Comparison of ENCODE assay signal across 21 mouse cellular contexts in the genomic region with DNA sequence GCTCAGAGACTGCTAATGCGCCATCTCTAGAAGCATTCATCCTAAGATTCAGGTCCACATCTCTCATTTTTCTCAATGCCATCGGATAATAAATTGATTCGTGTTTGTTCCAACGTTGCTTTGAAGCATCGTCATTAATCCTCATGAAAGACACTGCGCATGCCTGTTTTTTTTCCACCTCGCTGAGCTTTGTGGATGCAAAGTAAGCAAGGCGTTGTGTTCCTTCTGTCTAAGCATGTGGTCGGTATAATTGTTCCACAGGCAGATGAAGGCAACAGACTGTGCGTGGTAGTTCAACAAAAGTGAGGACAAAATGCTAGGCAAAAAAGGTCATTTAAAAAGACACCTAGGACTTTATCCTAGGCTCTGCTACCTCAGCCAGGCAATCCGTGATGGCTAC.
A peak's percentile ranks its signal among the peaks of the same experiment; 100 is the strongest.
DNase-seq lines count a peak whose midpoint lies in the region; ATAC-seq and TF ChIP-seq lines count a peak whose summit lies in the region.
"Had no signal": no experiment of that assay in that cellular context is flagged by ENCODE, and none has a peak within 500 bp of the region (broad histone marks: within the 10 kb centered on the region; RNA-seq: fewer than 3 reads in every experiment).

No protein-coding gene starts in this region.

- no peak for DNase-seq in hindbrain, embryonic 11.5 days (ENCODE audit: low spot score)
- DNase-seq in right cerebral cortex, postnatal 10 days (ENCODE audit: low spot score in 2 of 2): peak; percentile 46 to 71
- DNase-seq in right cerebral cortex, adult 2 months (ENCODE audit: low spot score in 2 of 2): no peak
- peak; percentile 55 for DNase-seq in hindbrain, postnatal 0 days (ENCODE audit: low spot score)
- DNase-seq in limb, embryonic 10.5 days (ENCODE audit: low spot score): no peak
- no peak for DNase-seq in stomach, postnatal 0 days (ENCODE audit: low spot score)
- DNase-seq in liver, postnatal 0 days: no peak
- DNase-seq: adrenal gland, postnatal 36 days; cerebellum, adult 9-11 months; gastrocnemius, postnatal 36 days; kidney, adult 2 months; kidney, postnatal 14 days; left cerebral cortex, postnatal 4 days; lung, adult 18-20 months; lung, postnatal 14 days; thymus, postnatal 36 days had no signal

- no peak overlapping the region; the same call in 1 of the 2 replicates for H3K4me2 ChIP-seq in hindbrain, embryonic 12.5 days (replicated peaks)
- H3K4me2 ChIP-seq in hindbrain, embryonic 11.5 days (replicated peaks; ENCODE audit: low read depth, low read length): no peak overlapping the region
- H3K4me2 ChIP-seq in hindbrain, postnatal 0 days (ENCODE audit: low read depth, low read length): no peak overlapping the region
- H3K4me2 ChIP-seq in stomach, postnatal 0 days (replicated peaks; ENCODE audit: low read depth): no peak overlapping the region
- no peak overlapping the region for H3K4me2 ChIP-seq in liver, postnatal 0 days (ENCODE audit: low read depth, low read length)
- H3K4me2 ChIP-seq: embryonic facial prominence, embryonic 12.5 days had no signal

- no peaks in the 10 kb centered on the region for H3K9me3 ChIP-seq in hindbrain, embryonic 12.5 days (replicated peaks)
- H3K9me3 ChIP-seq in hindbrain, embryonic 11.5 days (ENCODE audit: control insufficient read depth, low read length): no peaks in the 10 kb centered on the region
- H3K9me3 ChIP-seq in hindbrain, postnatal 0 days (ENCODE audit: low read length): no peaks in the 10 kb centered on the region
- no peaks in the 10 kb centered on the region for H3K9me3 ChIP-seq in limb, embryonic 10.5 days (replicated peaks)
- no peaks in the 10 kb centered on the region for H3K9me3 ChIP-seq in stomach, postnatal 0 days (ENCODE audit: control insufficient read depth, low read length)
- no peaks in the 10 kb centered on the region for H3K9me3 ChIP-seq in liver, postnatal 0 days (ENCODE audit: low read length)
- H3K9me3 ChIP-seq: embryonic facial prominence, embryonic 12.5 days; heart, embryonic 10.5 days had no signal

- ATAC-seq in hindbrain, embryonic 12.5 days (ENCODE audit: low FRiP score): 0 out of 2 replicates have a peak, but pooled peaks have one; percentile 48
- ATAC-seq in hindbrain, embryonic 11.5 days (ENCODE audit: low FRiP score): no peak
- ATAC-seq in hindbrain, postnatal 0 days: no peak
- ATAC-seq in stomach, postnatal 0 days (ENCODE audit: low FRiP score, low TSS enrichment): no peak
- ATAC-seq in liver, postnatal 0 days: no peak

- TF ChIP-seq EP300 in stomach, postnatal 0 days (optimal IDR thresholded peaks at IDR 0.05): no peak
- TF ChIP-seq EP300 in liver, postnatal 0 days (IDR thresholded peaks at IDR 0.05; ENCODE audit: low read depth): no peak

- H3K4me1 ChIP-seq in hindbrain, embryonic 12.5 days: peaks cover 15% of the 10 kb centered on the region
- H3K4me1 ChIP-seq in hindbrain, embryonic 11.5 days (replicated peaks; ENCODE audit: control insufficient read depth, insufficient read depth, low read length): no peaks in the 10 kb centered on the region
- H3K4me1 ChIP-seq in hindbrain, postnatal 0 days (ENCODE audit: insufficient read depth, low read length): peaks cover 9% of the 10 kb centered on the region
- peaks cover 26% of the 10 kb centered on the region; the same call in 1 of the 2 replicates for H3K4me1 ChIP-seq in limb, embryonic 10.5 days
- no peaks in the 10 kb centered on the region for H3K4me1 ChIP-seq in stomach, postnatal 0 days (replicated peaks; ENCODE audit: control insufficient read depth, insufficient read depth)
- H3K4me1 ChIP-seq in liver, postnatal 0 days (ENCODE audit: insufficient read depth): peaks cover 3% of the 10 kb centered on the region; the same call in 1 of the 2 replicates
- H3K4me1 ChIP-seq: megakaryocyte, embryonic 14.5 days had no signal

- no peak overlapping the region for H3K4me3 ChIP-seq in hindbrain, embryonic 12.5 days
- H3K4me3 ChIP-seq in hindbrain, embryonic 11.5 days (ENCODE audit: low read depth, low read length): no peak overlapping the region
- H3K4me3 ChIP-seq in hindbrain, postnatal 0 days (ENCODE audit: low read length): no peak overlapping the region
- no peak overlapping the region for H3K4me3 ChIP-seq in limb, embryonic 10.5 days
- no peak overlapping the region for H3K4me3 ChIP-seq in stomach, postnatal 0 days (ENCODE audit: low read depth, low read length)
- H3K4me3 ChIP-seq in liver, postnatal 0 days (ENCODE audit: low read depth, low read length): no peak overlapping the region
- H3K4me3 ChIP-seq: embryonic facial prominence, embryonic 12.5 days; erythroblast, embryonic 14.5 days; heart, embryonic 10.5 days; megakaryocyte, embryonic 14.5 days had no signal

- no peaks in the 10 kb centered on the region for H3K36me3 ChIP-seq in hindbrain, embryonic 12.5 days
- no peaks in the 10 kb centered on the region for H3K36me3 ChIP-seq in hindbrain, embryonic 11.5 days (ENCODE audit: control insufficient read depth, insufficient read depth, low read length)
- no peaks in the 10 kb centered on the region for H3K36me3 ChIP-seq in hindbrain, postnatal 0 days (ENCODE audit: insufficient read depth, low read length)
- H3K36me3 ChIP-seq in limb, embryonic 10.5 days: no peaks in the 10 kb centered on the region
- no peaks in the 10 kb centered on the region for H3K36me3 ChIP-seq in stomach, postnatal 0 days (ENCODE audit: control insufficient read depth, insufficient read depth, low read length)
- no peaks in the 10 kb centered on the region for H3K36me3 ChIP-seq in liver, postnatal 0 days (replicated peaks; ENCODE audit: insufficient read depth, low read length)
- H3K36me3 ChIP-seq: embryonic facial prominence, embryonic 12.5 days; heart, embryonic 10.5 days had no signal

- no peak overlapping the region for H3K9ac ChIP-seq in hindbrain, embryonic 12.5 days
- no peak overlapping the region for H3K9ac ChIP-seq in hindbrain, embryonic 11.5 days (ENCODE audit: low read depth, low read length)
- H3K9ac ChIP-seq in hindbrain, postnatal 0 days (replicated peaks; ENCODE audit: low read length): no peak overlapping the region
- H3K9ac ChIP-seq in stomach, postnatal 0 days (ENCODE audit: low read length): no peak overlapping the region
- H3K9ac ChIP-seq in liver, postnatal 0 days (replicated peaks): no peak overlapping the region
- H3K9ac ChIP-seq: embryonic facial prominence, embryonic 12.5 days had no signal

- H3K27me3 ChIP-seq in hindbrain, embryonic 12.5 days: 0 out of 2 replicates have a peak, but pooled peaks cover 4% of the 10 kb centered on the region
- no peaks in the 10 kb centered on the region for H3K27me3 ChIP-seq in hindbrain, embryonic 11.5 days (ENCODE audit: control insufficient read depth, insufficient read depth, low read length)
- no peaks in the 10 kb centered on the region for H3K27me3 ChIP-seq in hindbrain, postnatal 0 days (ENCODE audit: insufficient read depth, low read length)
- H3K27me3 ChIP-seq in limb, embryonic 10.5 days (ENCODE audit: low read depth, poor library complexity, severe bottlenecking): no peaks in the 10 kb centered on the region
- H3K27me3 ChIP-seq in stomach, postnatal 0 days (ENCODE audit: control insufficient read depth, insufficient read depth, low read length): no peaks in the 10 kb centered on the region
- H3K27me3 ChIP-seq in liver, postnatal 0 days (ENCODE audit: insufficient read depth, low read length): no peaks in the 10 kb centered on the region
- H3K27me3 ChIP-seq: embryonic facial prominence, embryonic 12.5 days had no signal

- 58% methylated on average over 11 of the region's 11 CpGs for WGBS in hindbrain, embryonic 12.5 days
- 69% methylated on average over 11 of the region's 11 CpGs for WGBS in hindbrain, embryonic 11.5 days
- 46% methylated on average over 11 of the region's 11 CpGs for WGBS in hindbrain, postnatal 0 days
- 89% methylated on average over 11 of the region's 11 CpGs for WGBS in limb, embryonic 10.5 days
- WGBS in stomach, postnatal 0 days: 86% methylated on average over 11 of the region's 11 CpGs
- WGBS in liver, postnatal 0 days (ENCODE audit: insufficient replicate concordance): 84% methylated on average over 11 of the region's 11 CpGs

- H3K27ac ChIP-seq in hindbrain, embryonic 12.5 days: no peak overlapping the region
- no peak overlapping the region for H3K27ac ChIP-seq in hindbrain, embryonic 11.5 days (ENCODE audit: low read depth, low read length)
- H3K27ac ChIP-seq in hindbrain, postnatal 0 days: no peak overlapping the region
- 0 out of 2 replicates have a peak overlapping the region, but pooled peaks have one; percentile 14 for H3K27ac ChIP-seq in limb, embryonic 10.5 days
- no peak overlapping the region for H3K27ac ChIP-seq in stomach, postnatal 0 days (replicated peaks)
- H3K27ac ChIP-seq in liver, postnatal 0 days (ENCODE audit: low read depth): no peak overlapping the region
- H3K27ac ChIP-seq: embryonic facial prominence, embryonic 12.5 days; heart, embryonic 10.5 days had no signal

- no peak for TF ChIP-seq CTCF in hindbrain, postnatal 0 days (IDR thresholded peaks at IDR 0.05; ENCODE audit: low read depth)
- no peak for TF ChIP-seq CTCF in stomach, postnatal 0 days (IDR thresholded peaks at IDR 0.05; ENCODE audit: low read depth)
- no peak for TF ChIP-seq CTCF in liver, postnatal 0 days (IDR thresholded peaks at IDR 0.05; ENCODE audit: low read depth)

Comparison
In these comparisons a context has a peak if more than half of its experiments do, and no peak if none do; other contexts are left out.
1. DNase-seq: peak in right cerebral cortex, postnatal 10 days (2 of 2) and hindbrain, postnatal 0 days (single experiment); none in hindbrain, embryonic 11.5 days (single experiment), right cerebral cortex, adult 2 months (0 of 2), limb, embryonic 10.5 days (single experiment), stomach, postnatal 0 days (single experiment) and liver, postnatal 0 days (single experiment).